Mouse (Mus musculus) MEL (cell line): ENCODE measurements around the gene Filip1l.

Experiments
- CHD2 ChIP-seq: IDR thresholded peaks from 2 replicates; pipeline ENCODE4 v1.6.1; 2011; ENCODE audit warnings: low read length, improper control_type of control experiment
- CTCF ChIP-seq, 3 experiments: IDR thresholded peaks in 2 of 3; conservative IDR thresholded peaks in 1 of 3; 2 replicates each; pipeline ENCODE4 v1.5.1; 2011 to 2012; ENCODE audit warnings: low read length in 3 of 3, low read depth in 2 of 3, mild to moderate bottlenecking in 2 of 3, improper control_type of control experiment in 1 of 3, inconsistent platforms in 1 of 3, mixed read lengths in 1 of 3, moderate library complexity in 1 of 3; ENCODE audit not compliant: control insufficient read depth in 1 of 3, insufficient read depth in 1 of 3, poor library complexity in 1 of 3, severe bottlenecking in 1 of 3
- E2F4 ChIP-seq: IDR thresholded peaks from 2 replicates; pipeline ENCODE4 v1.6.1; 2011; ENCODE audit warnings: low read depth, low read length, improper control_type of control experiment, borderline replicate concordance
- EP300 ChIP-seq, 2 experiments: IDR thresholded peaks; 2 replicates each; pipeline ENCODE4 v1.6.1; 2011; ENCODE audit warnings: improper control_type of control experiment in 2 of 2, low read length in 2 of 2, low read depth in 1 of 2, mild to moderate bottlenecking in 1 of 2
- NRF1 ChIP-seq: IDR thresholded peaks from 2 replicates; pipeline ENCODE4 v1.6.1; 2014; ENCODE audit warnings: low read depth, mild to moderate bottlenecking, inconsistent platforms, low read length, improper control_type of control experiment, moderate library complexity; ENCODE audit not compliant: poor library complexity, insufficient read depth, severe bottlenecking
- POLR2A ChIP-seq, 2 experiments: IDR thresholded peaks; 2 replicates each; pipeline ENCODE4 v1.6.1; 2011 to 2012; ENCODE audit warnings: low read length in 2 of 2, mild to moderate bottlenecking in 2 of 2, control low read depth in 1 of 2, improper control_type of control experiment in 1 of 2, low read depth in 1 of 2, moderate library complexity in 1 of 2; ENCODE audit not compliant: control insufficient read depth in 1 of 2, insufficient read depth in 1 of 2, poor library complexity in 1 of 2
- POLR2AphosphoS2 ChIP-seq: IDR thresholded peaks from 2 replicates; pipeline ENCODE4 v1.6.1; 2011; ENCODE audit warnings: low read length, improper control_type of control experiment
- RAD21 ChIP-seq: IDR thresholded peaks from 2 replicates; pipeline ENCODE4 v1.6.1; 2011; ENCODE audit warnings: mild to moderate bottlenecking, low read depth, low read length, improper control_type of control experiment
- SIN3A ChIP-seq: IDR thresholded peaks from 2 replicates; pipeline ENCODE4 v1.6.1; 2012; ENCODE audit warnings: low read length, improper control_type of control experiment, inconsistent platforms
- TAL1 ChIP-seq: IDR thresholded peaks from 2 replicates; pipeline ENCODE4 v1.6.1; 2012; ENCODE audit warnings: mild to moderate bottlenecking, inconsistent platforms, low read length, moderate library complexity, mixed read lengths
- ZKSCAN1 ChIP-seq: IDR thresholded peaks from 2 replicates; pipeline ENCODE4 v1.6.1; 2012; ENCODE audit warnings: low read depth, mild to moderate bottlenecking, inconsistent platforms, low read length, improper control_type of control experiment, moderate library complexity
- ZMIZ1 ChIP-seq: IDR thresholded peaks from 2 replicates; pipeline ENCODE4 v1.6.1; 2012; ENCODE audit warnings: low read depth, mild to moderate bottlenecking, inconsistent platforms, low read length, improper control_type of control experiment, moderate library complexity

DNA sequence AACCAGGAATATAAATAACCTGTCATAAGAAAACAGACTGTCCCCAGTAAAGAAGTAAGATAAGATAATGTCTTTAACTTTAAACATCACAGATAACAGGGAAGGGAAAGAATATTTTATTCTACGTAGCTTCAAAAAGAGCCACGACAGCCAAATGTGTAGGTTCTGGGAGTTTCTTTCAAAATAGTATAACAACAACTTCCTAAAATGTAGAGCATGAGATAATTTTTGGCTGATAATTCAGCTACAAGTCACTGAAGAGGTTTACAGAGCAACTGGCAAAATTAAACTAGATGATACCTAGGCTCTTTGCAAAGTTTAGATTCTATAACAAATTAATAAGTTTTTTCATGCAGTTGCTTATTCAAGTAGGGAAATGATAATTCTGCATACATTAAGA, 130.6 kb downstream of the Filip1l start:
- TF ChIP-seq E2F4, result no peak
- TF ChIP-seq POLR2A (IDR thresholded peaks at IDR 0.05; ENCODE audit: control insufficient read depth in 1 of 2, insufficient read depth in 1 of 2, low read depth in 1 of 2, low read length in 2 of 2, poor library complexity in 1 of 2), result no peak
- TF ChIP-seq TAL1, result no peak
- peak; percentile 49 to 62; a peak in 3 of 4 replicates for TF ChIP-seq EP300 (IDR thresholded peaks at IDR 0.05; ENCODE audit: low read depth in 1 of 2, low read length in 2 of 2)
- no peak for TF ChIP-seq ZKSCAN1
- TF ChIP-seq POLR2AphosphoS2, result no peak
- TF ChIP-seq ZMIZ1, result no peak
- no peak for TF ChIP-seq RAD21
- no peak for TF ChIP-seq CTCF (IDR thresholded peaks at IDR 0.05 in 2 of 3, conservative IDR thresholded peaks at IDR 0.05 in 1 of 3; ENCODE audit: control insufficient read depth in 1 of 3, insufficient read depth in 1 of 3, low read depth in 2 of 3, low read length in 3 of 3, poor library complexity in 1 of 3, severe bottlenecking in 1 of 3)
- peak; percentile 62 for TF ChIP-seq SIN3A
- no peak for TF ChIP-seq NRF1
- no peak for TF ChIP-seq CHD2
